Mouse (Mus musculus) spleen, postnatal 4 days (tissue): Measurements from ENCODE around the gene Large2.
A peak's percentile ranks its signal among the peaks of the same experiment; 100 is the strongest.

Source experiments
- DNase-seq, 2 experiments: peaks; one replicate each; pipeline ENCODE4 v3.0.0; 2022; ENCODE audit warnings: low spot score in 2 of 2

Large2 gene

GRCm38 (mm10) chr2:92390206-92390930, 15.7 kb upstream of the Large2 start:
- DNase-seq, result no peak

GRCm38 (mm10) chr2:92389645-92390044, 15.0 kb upstream of the Large2 start:
- no peak for DNase-seq

GRCm38 (mm10) chr2:92388891-92389641, 14.4 kb upstream of the Large2 start:
- peak in 1 of 2 experiments; percentile 32 for DNase-seq

GRCm38 (mm10) chr2:92388081-92388517, 13.4 kb upstream of the Large2 start:
- no peak for DNase-seq

GRCm38 (mm10) chr2:92387646-92388045, 13.0 kb upstream of the Large2 start:
- no peak for DNase-seq

GRCm38 (mm10) chr2:92386821-92387570, 12.3 kb upstream of the Large2 start:
- DNase-seq, result no peak

- DNase-seq, result no peak
Measured at GRCm38 (mm10) chr2:92385113-92386051, 10.7 kb upstream of the Large2 start.

GRCm38 (mm10) chr2:92384101-92384500, 9.4 kb upstream of the Large2 start:
- no peak for DNase-seq

GRCm38 (mm10) chr2:92382759-92383158, 8.1 kb upstream of the Large2 start:
- no peak for DNase-seq

- no peak for DNase-seq
Measured at GRCm38 (mm10) chr2:92381901-92382588, 7.4 kb upstream of the Large2 start, which contains the start of gene 1700029I15Rik. TSS of gene 1700029I15Rik (plus strand) at chr2:92382538.

- DNase-seq, result no peak
Measured at GRCm38 (mm10) chr2:92381161-92381560, 6.5 kb upstream of the Large2 start.

GRCm38 (mm10) chr2:92380495-92381050, 5.9 kb upstream of the Large2 start:
- DNase-seq, result no peak

GRCm38 (mm10) chr2:92379783-92380494, 5.3 kb upstream of the Large2 start:
- DNase-seq, result no peak

GRCm38 (mm10) chr2:92377320-92377719, 2.7 kb upstream of the Large2 start:
- DNase-seq, result no peak

GRCm38 (mm10) chr2:92376300-92376699, 1.6 kb upstream of the Large2 start:
- no peak for DNase-seq

GRCm38 (mm10) chr2:92375788-92376187, 1.1 kb upstream of the Large2 start:
- DNase-seq, result no peak

GRCm38 (mm10) chr2:92375099-92375623, 492 bp upstream of the Large2 start:
- peak; percentile 91 to 94 for DNase-seq

GRCm38 (mm10) chr2:92373437-92373813, 1.2 kb downstream of the Large2 start:
- DNase-seq, result no peak

GRCm38 (mm10) chr2:92372767-92373436, 1.8 kb downstream of the Large2 start:
- no peak for DNase-seq
